Mouse (Mus musculus): ENCODE measurements around the gene AI837181.

GRCm38 (mm10) chr19:5447515-5448353 lies 22.8 kb downstream of the AI837181 start, which contains the start of gene Fosl1:
- TF ChIP-seq CTCF (IDR thresholded peaks at IDR 0.05), result no peak
- TF ChIP-seq POLR2A (IDR thresholded peaks at IDR 0.05; ENCODE audit: insufficient read depth, low read depth, low read length), result no peak
